Mouse (Mus musculus) heart, postnatal 0 days (tissue): ENCODE data around the gene Prr5l. TPM values are rescaled to one million over a fixed set of nuclear protein-coding genes. Genes with fewer than 3 reads are reported as not detected.

Experiments used
- ATAC-seq: fragments of 200-750 bp; cut with Nextera tagmentation; 2 replicates; pipeline ENCODE4 v1.8.0; 2017; ENCODE audit warnings: low read depth, moderate number of reproducible peaks, moderate library complexity; ENCODE audit not compliant: insufficient read depth
- DNase-seq: peaks from one replicate; pipeline ENCODE4 v3.0.0-alpha.2; 2016; ENCODE audit warnings: low spot score
- H3K27ac ChIP-seq: fragments of 300-500 bp; sonication (generic); 2 replicates; pipeline ENCODE4 v1.5.1; 2014; ENCODE audit warnings: low read depth, mild to moderate bottlenecking
- H3K27me3 ChIP-seq: fragments of 300-500 bp; sonication (generic); 2 replicates; pipeline ENCODE4 v1.6.1; 2014; ENCODE audit warnings: low read length, mixed read lengths; ENCODE audit not compliant: control insufficient read depth, insufficient read depth
- H3K36me3 ChIP-seq: fragments of 300-500 bp; sonication (generic); replicated peaks from 2 replicates; pipeline ENCODE4 v1.6.1; 2014; ENCODE audit warnings: low read length, mixed read lengths; ENCODE audit not compliant: control insufficient read depth, insufficient read depth
- H3K4me1 ChIP-seq: fragments of 300-500 bp; sonication (generic); 2 replicates; pipeline ENCODE4 v1.6.1; 2014; ENCODE audit warnings: antibody characterized with exemption; ENCODE audit not compliant: control insufficient read depth, insufficient read depth
- H3K4me2 ChIP-seq: fragments of 300-500 bp; sonication (generic); 2 replicates; pipeline ENCODE4 v1.6.1; 2014; ENCODE audit warnings: low read depth, mild to moderate bottlenecking, low read length, moderate library complexity
- H3K4me3 ChIP-seq: fragments of 300-500 bp; sonication (generic); 2 replicates; pipeline ENCODE4 v1.5.1; 2014; ENCODE audit warnings: low read depth, low read length
- H3K9ac ChIP-seq: fragments of 300-500 bp; sonication (generic); replicated peaks from 2 replicates; pipeline ENCODE4 v1.6.1; 2014; ENCODE audit warnings: low read depth, low read length, mixed read lengths
- H3K9me3 ChIP-seq: fragments of 300-500 bp; sonication (generic); replicated peaks from 2 replicates; pipeline ENCODE4 v1.6.1; 2016; ENCODE audit warnings: low read length; ENCODE audit not compliant: control insufficient read depth
- CTCF ChIP-seq: IDR thresholded peaks from 2 replicates; pipeline ENCODE4 v1.5.1; 2016; ENCODE audit warnings: antibody characterized with exemption, control low read depth, low read depth
- EP300 ChIP-seq: IDR thresholded peaks from 2 replicates; pipeline ENCODE4 v1.6.1; 2016; ENCODE audit warnings: antibody characterized with exemption, low read depth
- WGBS: fragments of 180-500 bp; shearing (Covaris S2); extraction: QIAGEN DNeasy Blood & Tissue Kit; methylation state at CpG from one replicate; pipeline ENCODE4 v1.1.7; 2014; 5-methylcytosine and 5-hydroxymethylcytosine counted together
- polyA plus RNA-seq: library from polyadenylated mRNA; unstranded; fragments of >200 nt; fragmentation: Nextera tagmentation; extraction: Ambion mirVana; gene quantifications from 2 replicates; pipeline ENCODE4 v1.2.1, GENCODE M21; 2015
- total RNA-seq: library from RNA; depleted of rRNA; stranded (reverse); fragments of >200 nt; gene quantifications from 2 replicates; pipeline ENCODE4 v1.2.3, GENCODE M21; 2014; ENCODE audit warnings: low replicate concordance

Gene Prr5l
- total and polyA plus RNA-seq, 2 experiments from 2014 or later = 2.9 to 16.1 TPM

DNA sequence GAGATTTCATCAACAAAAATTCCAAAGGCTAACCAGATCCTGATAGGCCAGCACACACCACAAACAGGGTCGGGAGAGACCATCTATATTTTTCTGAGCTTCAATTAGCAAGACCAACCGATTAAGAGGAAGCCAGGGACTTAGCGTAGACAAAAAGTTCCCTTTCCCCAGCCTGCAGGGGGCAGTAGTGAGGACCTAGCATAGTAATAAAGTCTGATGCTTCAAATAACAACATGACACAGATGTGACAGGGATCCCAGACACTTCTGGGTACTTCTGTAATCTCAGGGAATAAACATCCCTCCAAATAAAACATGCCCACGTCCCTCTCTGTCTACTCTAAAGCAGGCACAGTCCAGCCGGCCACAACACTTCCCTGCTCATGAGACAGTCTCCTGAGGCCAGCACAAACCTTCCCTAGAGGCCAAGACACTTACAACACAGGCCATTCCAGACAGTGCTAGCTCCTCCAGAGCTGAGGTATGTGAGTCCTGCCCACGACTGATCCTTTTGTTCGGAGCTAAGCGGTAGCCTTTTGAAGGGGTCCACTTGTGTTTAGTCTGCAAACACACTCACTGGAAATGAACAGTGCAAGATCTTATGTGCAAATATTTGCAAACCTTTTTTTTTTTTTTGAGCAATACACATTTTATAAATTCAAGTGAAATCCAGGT is 167.0 kb downstream of the Prr5l start:
- DNase-seq = no peak

DNA sequence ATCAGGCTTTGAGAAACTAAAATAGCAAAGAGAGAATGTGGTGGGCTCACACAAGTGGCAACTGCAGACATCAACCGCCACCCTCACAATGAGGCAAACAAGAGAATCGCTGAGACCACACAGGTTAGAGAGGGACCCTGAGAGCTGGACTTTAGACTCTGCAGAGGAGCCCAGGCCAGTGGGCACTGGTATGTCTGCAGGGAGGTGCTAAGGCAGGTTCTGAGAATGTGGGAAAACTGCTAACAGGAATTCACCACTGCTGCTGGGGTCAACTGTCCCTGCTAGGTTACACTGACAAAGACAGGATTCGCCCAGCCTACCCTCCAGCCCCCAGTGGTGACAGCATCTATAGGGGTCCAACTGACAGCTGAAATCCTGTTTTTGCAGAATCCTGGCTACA is 171.2 kb downstream of the Prr5l start:
- H3K4me3 ChIP-seq = no peak overlapping the region
- H3K9me3 ChIP-seq = no peaks in the 10 kb centered on the region
- no peak for TF ChIP-seq EP300
- no peak for TF ChIP-seq CTCF
- H3K4me1 ChIP-seq = no peaks in the 10 kb centered on the region
- DNase-seq (no peak), ATAC-seq (no peak)
- H3K27me3 ChIP-seq = no peaks in the 10 kb centered on the region
- no peak overlapping the region for H3K9ac ChIP-seq
- no peak overlapping the region for H3K4me2 ChIP-seq
- H3K27ac ChIP-seq = no peak overlapping the region
- no peaks in the 10 kb centered on the region for H3K36me3 ChIP-seq
- WGBS = 60% methylated on average over 3 of the region's 3 CpGs

More for the DNA sequence above, 167.0 kb downstream of the Prr5l start:
- Histone ChIP-seq H3K36me3 (no peaks in the 10 kb centered on the region), H3K4me3 (no peak overlapping the region), H3K9ac (no peak overlapping the region), H3K27me3 (no peaks in the 10 kb centered on the region), H3K9me3 (no peaks in the 10 kb centered on the region), H3K4me1 (no peaks in the 10 kb centered on the region), H3K27ac (no peak overlapping the region), H3K4me2 (no peak overlapping the region)
- WGBS = 62% methylated on average over 8 of the region's 8 CpGs
- ATAC-seq = peak; percentile 36; the same call in 1 of the 2 replicates
- TF ChIP-seq CTCF (peak; percentile 50), EP300 (no peak)

DNA sequence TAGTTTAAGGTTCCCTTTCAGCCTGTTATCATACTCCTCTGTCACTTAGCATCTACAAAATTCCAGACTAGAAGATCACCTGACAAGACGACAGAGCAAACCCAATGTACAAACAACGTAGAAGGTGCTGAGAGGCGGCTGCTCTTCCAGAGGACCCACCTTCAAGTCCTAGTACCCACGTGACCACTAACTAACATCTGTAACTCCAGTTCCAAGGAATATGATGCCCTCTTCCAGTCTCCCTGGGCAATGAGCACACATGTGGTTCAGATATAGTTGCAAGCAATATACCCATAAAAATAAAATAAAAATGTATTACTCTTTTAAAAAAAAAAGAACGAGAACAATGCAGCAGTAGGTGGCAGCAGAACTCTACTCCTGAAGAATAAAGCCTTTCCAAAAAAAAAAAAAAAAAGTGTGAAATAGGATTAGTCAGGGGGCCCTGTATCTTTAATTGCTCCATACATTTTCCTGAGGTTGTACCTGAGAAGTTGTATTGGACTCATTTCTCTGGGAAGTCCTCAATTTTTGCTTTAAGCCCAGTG is 176.8 kb downstream of the Prr5l start:
- Histone ChIP-seq H3K9ac (no peak overlapping the region), H3K9me3 (no peaks in the 10 kb centered on the region), H3K4me1 (no peaks in the 10 kb centered on the region), H3K4me3 (no peak overlapping the region), H3K27me3 (no peaks in the 10 kb centered on the region), H3K4me2 (no peak overlapping the region), H3K36me3 (no peaks in the 10 kb centered on the region), H3K27ac (no peak overlapping the region)
- TF ChIP-seq CTCF (peak; percentile 39), EP300 (no peak)
- ATAC-seq (no peak), DNase-seq (no peak)
- WGBS = 43% methylated on average over 5 of the region's 5 CpGs

DNA sequence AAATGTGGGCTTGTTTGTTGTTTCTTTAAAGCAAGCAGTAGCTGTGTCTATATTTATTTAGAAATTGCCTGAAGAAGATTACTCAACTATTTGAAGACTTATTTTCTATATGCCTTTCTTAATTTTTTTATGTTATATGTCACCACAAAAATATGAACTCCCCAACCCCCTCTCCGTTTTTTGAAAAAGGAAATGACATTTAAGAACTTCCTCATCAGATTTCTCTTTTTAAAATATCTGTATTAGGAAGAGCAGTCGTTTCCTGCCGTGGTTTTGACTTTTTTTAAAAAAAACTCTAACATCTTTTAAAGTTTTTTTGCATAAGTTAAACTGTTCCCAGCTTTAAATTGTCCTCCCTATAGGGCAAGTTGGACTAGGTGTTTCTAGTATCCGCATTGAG is 183.5 kb downstream of the Prr5l start:
- no peak for TF ChIP-seq CTCF
- H3K27me3 ChIP-seq = no peaks in the 10 kb centered on the region
- no peak for DNase-seq
- no peaks in the 10 kb centered on the region for H3K4me1 ChIP-seq
- no peak overlapping the region for H3K27ac ChIP-seq
- no peak overlapping the region for H3K4me2 ChIP-seq
- H3K9me3 ChIP-seq = no peaks in the 10 kb centered on the region
- WGBS = 72% methylated on average over 4 of the region's 4 CpGs
- H3K36me3 ChIP-seq = peaks cover 32% of the 10 kb centered on the region
- H3K9ac ChIP-seq = no peak overlapping the region
- H3K4me3 ChIP-seq = no peak overlapping the region
- no peak for ATAC-seq

DNA sequence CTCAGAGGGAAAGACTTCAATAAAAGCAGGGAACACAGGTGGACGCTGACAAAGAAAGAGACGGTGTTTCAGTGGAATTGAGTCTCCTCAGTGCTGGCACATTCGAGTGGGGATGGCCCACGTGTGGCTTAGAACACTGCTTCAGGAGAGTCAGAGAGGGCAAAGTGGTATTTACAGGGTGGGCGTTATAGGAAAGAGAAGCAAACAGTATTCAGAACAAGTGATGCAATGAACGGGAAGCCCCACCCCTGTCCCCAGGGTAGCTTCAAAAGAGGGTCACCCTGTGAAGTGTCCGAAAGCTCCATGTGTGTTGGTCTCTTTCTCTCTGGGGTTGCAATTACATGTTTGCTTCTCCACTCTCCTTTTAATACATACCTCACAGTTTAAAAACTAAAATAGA is 187.2 kb downstream of the Prr5l start:
- H3K9me3 ChIP-seq = no peaks in the 10 kb centered on the region
- ATAC-seq (no peak), DNase-seq (no peak)
- WGBS = 87% methylated on average over 7 of the region's 7 CpGs
- peaks cover 53% of the 10 kb centered on the region for H3K36me3 ChIP-seq
- H3K9ac ChIP-seq = no peak overlapping the region
- no peak for TF ChIP-seq EP300
- TF ChIP-seq CTCF = no peak
- no peak overlapping the region for H3K4me2 ChIP-seq
- H3K4me1 ChIP-seq = no peaks in the 10 kb centered on the region
- H3K27ac ChIP-seq = no peak overlapping the region
- H3K4me3 ChIP-seq = no peak overlapping the region
- H3K27me3 ChIP-seq = no peaks in the 10 kb centered on the region
